Mouse (Mus musculus): ENCODE measurements around the gene Rpp21. TPM values are rescaled to one million over a fixed set of nuclear protein-coding genes. Genes with fewer than 3 reads are reported as not detected.
"Not testable (repeated sequence)": the region's sequence is repeated elsewhere in the genome, so short reads cannot be mapped to it uniquely, and the experiment has no call there.

Rpp21 gene
- polyA plus RNA-seq, 1 experiment, result 61.2 TPM

DNA sequence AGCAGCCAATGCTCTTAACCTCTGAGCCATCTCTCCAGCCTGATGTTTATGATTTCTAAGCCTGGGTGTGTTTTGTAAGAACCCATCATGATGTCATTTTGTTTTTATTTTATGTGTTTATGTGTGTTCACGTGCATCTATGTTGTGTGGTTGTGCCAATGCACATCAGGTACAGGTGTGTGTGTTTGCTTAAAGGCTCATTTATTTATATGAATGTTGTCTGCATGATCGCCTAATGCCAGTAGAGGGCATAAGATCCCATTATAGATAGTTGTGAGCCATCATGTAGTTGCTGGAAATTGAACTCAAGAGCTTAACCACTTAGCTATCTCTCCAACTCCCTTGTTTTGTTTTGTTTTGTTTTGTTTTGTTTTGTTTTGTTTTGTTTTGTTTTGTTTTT, 12.1 kb downstream of the Rpp21 start:
- Histone ChIP-seq H3K79me2 (ENCODE audit: control insufficient read depth, insufficient read depth) (no peaks in the 10 kb centered on the region), H3K27me3 (ENCODE audit: control insufficient read depth, insufficient read depth, insufficient read length) (no peaks in the 10 kb centered on the region), H3K4me3 (ENCODE audit: insufficient read depth, poor library complexity, severe bottlenecking) (no peak overlapping the region), H3K36me3 (ENCODE audit: control insufficient read depth, insufficient read depth) (no peaks in the 10 kb centered on the region), H3ac (ENCODE audit: control insufficient read depth, insufficient read length, low read depth) (no peak overlapping the region), H3K79me3 (ENCODE audit: low read depth) (no peaks in the 10 kb centered on the region)
- TF ChIP-seq USF1 (IDR thresholded peaks at IDR 0.05; ENCODE audit: low read depth), result no peak
- TF ChIP-seq MYOG (IDR thresholded peaks at IDR 0.05; ENCODE audit: control insufficient read depth, extremely low read depth, insufficient read length), result no peak
- TF ChIP-seq MYOD1 (IDR thresholded peaks at IDR 0.05; ENCODE audit: control insufficient read depth, insufficient read length, low read depth), result no peak

DNA sequence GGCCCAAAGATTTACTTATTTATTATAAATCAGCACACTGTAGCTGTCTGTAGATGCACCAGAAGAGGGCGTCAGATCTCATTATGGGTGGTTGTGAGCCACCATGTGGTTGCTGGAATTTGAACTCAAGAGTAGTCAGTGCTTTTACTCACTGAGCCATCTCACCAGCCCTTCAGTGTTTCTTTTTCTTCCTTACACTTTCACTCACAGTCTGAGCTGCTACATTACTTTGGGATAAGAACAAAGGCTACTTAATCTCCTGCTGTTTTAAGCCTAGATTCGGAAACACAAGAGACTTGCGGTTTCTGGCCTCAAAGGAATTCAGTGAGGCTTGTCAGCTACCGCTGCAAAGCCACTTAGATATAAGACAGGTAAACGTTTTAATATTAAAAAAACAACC, 13.8 kb downstream of the Rpp21 start:
- H3K4me3 ChIP-seq (ENCODE audit: insufficient read depth, poor library complexity, severe bottlenecking), result no peak overlapping the region
- H3K79me3 ChIP-seq (ENCODE audit: low read depth), result no peaks in the 10 kb centered on the region
- no peaks in the 10 kb centered on the region for H3K79me2 ChIP-seq (ENCODE audit: control insufficient read depth, insufficient read depth)
- TF ChIP-seq USF1 (IDR thresholded peaks at IDR 0.05; ENCODE audit: low read depth) (no peak), MAX (IDR thresholded peaks at IDR 0.05) (no peak), CTCF (IDR thresholded peaks at IDR 0.05; ENCODE audit: control insufficient read depth, insufficient read depth, insufficient read length) (no peak)
- no peaks in the 10 kb centered on the region for H3K36me3 ChIP-seq (ENCODE audit: control insufficient read depth, insufficient read depth)
- H3ac ChIP-seq (ENCODE audit: control insufficient read depth, insufficient read length, low read depth), result no peak overlapping the region
- H3K27me3 ChIP-seq (ENCODE audit: control insufficient read depth, insufficient read depth, insufficient read length), result no peaks in the 10 kb centered on the region

DNA sequence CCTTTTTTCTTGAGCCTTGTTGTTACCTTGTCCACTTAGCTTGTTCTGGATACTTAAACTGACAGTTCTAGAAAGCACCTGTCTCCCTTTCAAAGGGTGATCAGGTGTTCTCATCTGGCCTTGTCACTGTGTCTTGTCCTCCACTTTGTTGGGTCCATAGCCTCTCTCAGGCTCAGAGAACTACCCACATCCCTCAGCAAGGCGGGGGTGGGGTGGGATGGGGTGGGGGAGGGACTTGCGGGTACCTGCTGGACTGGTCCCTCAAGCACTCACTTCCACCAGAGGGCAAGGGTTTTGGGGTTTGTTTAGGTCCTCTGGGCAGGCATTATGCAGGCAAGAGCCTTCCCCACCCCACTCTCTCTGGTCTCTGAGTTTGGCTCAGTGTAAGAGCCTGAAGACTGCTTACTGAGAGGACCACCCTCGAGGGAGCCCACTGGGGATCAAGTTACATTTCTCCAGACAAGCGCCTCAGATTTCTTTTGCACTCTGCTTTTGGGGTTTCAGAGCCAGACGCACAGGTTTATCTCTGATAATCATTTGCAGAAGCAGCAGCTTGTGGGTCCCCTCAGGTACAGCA, 17.1 kb downstream of the Rpp21 start:
- TF ChIP-seq CEBPB (IDR thresholded peaks at IDR 0.05; ENCODE audit: low read depth), result no peak
- no peak for TF ChIP-seq USF1 (IDR thresholded peaks at IDR 0.05; ENCODE audit: low read depth)
- no peak for TF ChIP-seq MYOD1 (IDR thresholded peaks at IDR 0.05; ENCODE audit: control insufficient read depth, insufficient read length, low read depth)
- TF ChIP-seq MYOG (IDR thresholded peaks at IDR 0.05; ENCODE audit: control insufficient read depth, extremely low read depth, insufficient read length), result no peak
- no peak for TF ChIP-seq MAX (IDR thresholded peaks at IDR 0.05)
- no peak for TF ChIP-seq FOSL1 (IDR thresholded peaks at IDR 0.05; ENCODE audit: insufficient read depth, low read length, poor library complexity, severe bottlenecking)
- TF ChIP-seq CTCF (IDR thresholded peaks at IDR 0.05; ENCODE audit: control insufficient read depth, insufficient read depth, insufficient read length), result no peak

DNA sequence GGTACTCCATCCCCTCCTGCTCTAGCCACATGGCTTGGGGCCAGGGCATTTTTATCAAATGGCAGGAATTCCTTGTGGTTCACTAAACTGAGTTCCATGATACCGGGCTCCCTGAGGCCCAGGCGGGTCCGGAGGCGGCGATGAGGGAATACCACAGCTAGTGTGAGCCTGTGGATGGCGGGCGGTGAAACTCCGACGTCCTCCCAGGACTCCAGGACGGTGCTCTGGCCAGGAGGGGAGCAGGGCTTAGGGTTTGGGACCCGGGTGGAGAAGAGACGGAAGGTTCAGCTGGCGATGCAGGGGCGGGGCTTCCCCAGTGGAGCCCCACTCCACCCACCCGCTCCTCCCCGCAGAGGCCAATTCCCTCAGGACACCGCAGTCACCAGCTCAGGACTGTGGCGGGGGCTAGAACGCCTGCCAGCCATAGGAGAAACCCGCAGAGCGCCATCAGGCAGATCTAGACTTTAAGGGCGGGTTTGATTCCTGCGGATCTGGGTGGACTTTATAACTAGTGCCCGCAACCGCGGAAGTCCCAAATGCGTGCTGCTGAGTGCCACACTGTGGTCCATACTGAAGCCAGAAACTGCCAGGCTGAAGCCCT, 20.4 kb downstream of the Rpp21 start:
- TF ChIP-seq CEBPB (IDR thresholded peaks at IDR 0.05; ENCODE audit: low read depth) (no peak), MYOD1 (IDR thresholded peaks at IDR 0.05; ENCODE audit: control insufficient read depth, insufficient read length, low read depth) (no peak), MAX (IDR thresholded peaks at IDR 0.05) (no peak), MYOG (IDR thresholded peaks at IDR 0.05; ENCODE audit: control insufficient read depth, extremely low read depth, insufficient read length) (no peak), CTCF (IDR thresholded peaks at IDR 0.05; ENCODE audit: control insufficient read depth, insufficient read depth, insufficient read length) (no peak), FOSL1 (IDR thresholded peaks at IDR 0.05; ENCODE audit: insufficient read depth, low read length, poor library complexity, severe bottlenecking) (no peak), USF1 (IDR thresholded peaks at IDR 0.05; ENCODE audit: low read depth) (no peak)
- peak overlapping the region; percentile 31 for H3ac ChIP-seq (ENCODE audit: control insufficient read depth, insufficient read length, low read depth)
- H3K79me2 ChIP-seq (ENCODE audit: control insufficient read depth, insufficient read depth), result no peaks in the 10 kb centered on the region
- H3K27me3 ChIP-seq (ENCODE audit: control insufficient read depth, insufficient read depth, insufficient read length), result peaks cover 7% of the 10 kb centered on the region
- H3K4me3 ChIP-seq (ENCODE audit: insufficient read depth, poor library complexity, severe bottlenecking), result no peak overlapping the region
- H3K79me3 ChIP-seq (ENCODE audit: low read depth), result no peaks in the 10 kb centered on the region
- H3K36me3 ChIP-seq (ENCODE audit: control insufficient read depth, insufficient read depth), result no peaks in the 10 kb centered on the region

More for the DNA sequence above, 17.1 kb downstream of the Rpp21 start:
- H3K36me3 ChIP-seq (ENCODE audit: control insufficient read depth, insufficient read depth), result no peaks in the 10 kb centered on the region
- H3ac ChIP-seq (ENCODE audit: control insufficient read depth, insufficient read length, low read depth), result no peak overlapping the region
- no peaks in the 10 kb centered on the region for H3K79me2 ChIP-seq (ENCODE audit: control insufficient read depth, insufficient read depth)
- no peaks in the 10 kb centered on the region for H3K27me3 ChIP-seq (ENCODE audit: control insufficient read depth, insufficient read depth, insufficient read length)
- H3K79me3 ChIP-seq (ENCODE audit: low read depth), result no peaks in the 10 kb centered on the region
- no peak overlapping the region for H3K4me3 ChIP-seq (ENCODE audit: insufficient read depth, poor library complexity, severe bottlenecking)

DNA sequence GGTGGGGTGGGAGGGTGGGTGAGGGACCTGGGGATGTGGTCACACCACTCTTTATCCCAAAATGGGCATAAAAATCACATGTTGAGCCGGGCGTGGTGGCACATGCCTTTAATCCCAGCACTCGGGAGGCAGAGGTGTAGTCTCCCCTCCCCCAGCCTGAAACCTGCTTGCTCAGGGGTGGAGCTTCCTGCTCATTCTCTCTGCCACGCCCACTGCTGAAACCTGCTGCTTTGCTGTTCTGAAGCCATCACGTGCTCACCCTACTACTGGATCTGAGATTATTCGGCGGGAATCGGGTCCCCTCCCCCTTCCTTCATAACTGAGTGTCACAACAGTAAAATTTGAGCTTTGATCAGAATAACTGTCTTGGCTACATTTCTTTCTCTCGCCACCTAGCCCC, 22.6 kb downstream of the Rpp21 start:
- not testable (repeated sequence) for H3ac ChIP-seq (ENCODE audit: control insufficient read depth, insufficient read length, low read depth); H3K4me3 ChIP-seq (ENCODE audit: insufficient read depth, poor library complexity, severe bottlenecking); H3K79me3 ChIP-seq (ENCODE audit: low read depth); H3K27me3 ChIP-seq (ENCODE audit: control insufficient read depth, insufficient read depth, insufficient read length); H3K79me2 ChIP-seq (ENCODE audit: control insufficient read depth, insufficient read depth); H3K36me3 ChIP-seq (ENCODE audit: control insufficient read depth, insufficient read depth)

DNA sequence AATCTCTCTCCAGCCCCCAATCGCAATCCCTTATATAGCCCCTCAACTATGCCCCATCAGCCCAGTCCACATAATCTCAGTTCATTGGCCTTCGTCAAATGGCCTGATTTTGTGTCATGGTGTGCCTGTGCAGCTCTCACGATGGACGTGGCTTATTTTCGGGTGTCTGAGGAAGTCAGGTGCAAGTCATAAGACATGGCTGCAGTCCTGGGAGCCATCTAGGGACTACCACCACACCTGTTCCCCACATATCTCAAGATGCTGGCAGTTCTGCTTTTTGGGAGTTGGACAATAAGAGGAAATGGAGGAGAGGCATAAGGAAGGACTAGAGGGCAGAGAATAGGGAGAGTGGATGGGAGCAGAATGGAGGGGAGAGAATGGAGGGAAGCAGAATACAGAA, 24.3 kb downstream of the Rpp21 start:
- H3K36me3 ChIP-seq (ENCODE audit: control insufficient read depth, insufficient read depth), result no peaks in the 10 kb centered on the region
- H3ac ChIP-seq (ENCODE audit: control insufficient read depth, insufficient read length, low read depth), result no peak overlapping the region
- no peaks in the 10 kb centered on the region for H3K79me3 ChIP-seq (ENCODE audit: low read depth)
- TF ChIP-seq MAX (IDR thresholded peaks at IDR 0.05), result no peak
- TF ChIP-seq CTCF (IDR thresholded peaks at IDR 0.05; ENCODE audit: control insufficient read depth, insufficient read depth, insufficient read length), result no peak
- no peak for TF ChIP-seq CEBPB (IDR thresholded peaks at IDR 0.05; ENCODE audit: low read depth)
- no peak for TF ChIP-seq USF1 (IDR thresholded peaks at IDR 0.05; ENCODE audit: low read depth)
- no peak for TF ChIP-seq FOSL1 (IDR thresholded peaks at IDR 0.05; ENCODE audit: insufficient read depth, low read length, poor library complexity, severe bottlenecking)
- no peak for TF ChIP-seq MYOD1 (IDR thresholded peaks at IDR 0.05; ENCODE audit: control insufficient read depth, insufficient read length, low read depth)
- no peaks in the 10 kb centered on the region for H3K79me2 ChIP-seq (ENCODE audit: control insufficient read depth, insufficient read depth)
- no peak overlapping the region for H3K4me3 ChIP-seq (ENCODE audit: insufficient read depth, poor library complexity, severe bottlenecking)
- peaks cover 14% of the 10 kb centered on the region for H3K27me3 ChIP-seq (ENCODE audit: control insufficient read depth, insufficient read depth, insufficient read length)

Measured in C2C12 (cell line).